Mouse (Mus musculus) ovary, postnatal 10 days (tissue): ENCODE data around the gene Gdf2.

Source experiments
- DNase-seq: peaks from one replicate; pipeline ENCODE4 v3.0.0; 2022; ENCODE audit warnings: low spot score

Gene Gdf2

DNA sequence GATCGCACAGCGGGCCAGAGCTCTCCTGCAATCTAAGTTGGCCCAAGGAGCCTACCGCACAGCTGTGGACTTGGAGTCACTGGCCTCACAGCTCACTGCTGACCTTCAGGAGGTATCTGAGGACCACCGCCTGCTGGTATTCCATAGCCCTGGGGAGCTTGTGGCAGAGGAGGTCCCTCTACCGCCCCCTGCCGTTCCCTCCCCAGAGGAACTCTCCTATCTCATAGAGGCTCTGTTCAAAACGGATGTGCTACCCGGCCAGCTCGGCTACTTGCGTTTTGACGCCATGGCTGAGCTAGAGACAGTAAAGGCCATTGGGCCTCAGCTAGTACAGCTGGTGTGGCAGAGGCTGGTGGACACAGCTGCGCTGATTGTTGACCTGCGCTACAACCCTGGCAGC lies 15.2 kb downstream of the Gdf2 start:
- DNase-seq = no peak

GRCm38 (mm10) chr14:33958186-33958585 lies 17.3 kb downstream of the Gdf2 start:
- DNase-seq = no peak

GRCm38 (mm10) chr14:33958841-33959240 lies 18.0 kb downstream of the Gdf2 start:
- DNase-seq = no peak

DNA sequence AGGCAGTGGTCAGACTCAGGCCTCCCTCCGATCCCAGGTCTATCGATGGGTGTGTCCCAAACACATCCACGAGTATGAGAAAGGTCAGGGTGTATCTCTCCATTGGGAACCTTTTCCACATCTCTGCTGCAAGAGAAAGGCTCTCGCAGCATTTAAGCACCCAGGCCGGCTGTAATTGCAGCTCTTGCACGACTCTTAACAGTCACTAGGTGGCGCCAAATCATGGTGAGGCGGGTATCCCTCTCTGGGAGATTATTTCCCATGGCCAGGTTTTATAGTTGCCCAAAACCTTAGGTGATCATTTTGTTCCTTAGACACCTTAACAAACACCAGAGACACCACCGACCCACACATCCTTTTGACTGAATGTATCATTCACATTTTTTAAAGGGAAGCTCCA lies 18.5 kb downstream of the Gdf2 start:
- DNase-seq = no peak

GRCm38 (mm10) chr14:33965675-33966074 lies 24.8 kb downstream of the Gdf2 start:
- DNase-seq = no peak

DNA sequence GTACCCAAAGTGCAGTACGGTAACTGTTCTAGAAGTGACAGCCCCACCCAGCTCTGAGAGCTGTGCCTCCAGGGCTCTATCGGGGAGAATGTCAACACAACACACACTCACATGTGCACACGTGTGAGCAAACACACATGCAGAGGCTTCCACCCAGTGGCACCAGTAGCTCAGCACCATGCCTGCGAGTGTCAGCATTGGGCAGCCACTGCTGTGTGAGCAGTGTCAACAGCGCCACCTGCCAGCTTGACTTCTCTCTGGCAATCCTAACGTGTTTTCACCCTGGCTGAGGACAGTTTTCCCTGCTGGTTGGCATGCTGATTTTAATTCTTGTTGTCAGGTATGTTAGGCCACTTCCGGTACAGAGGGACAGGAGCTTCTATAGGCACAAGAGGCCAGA lies 31.8 kb downstream of the Gdf2 start:
- DNase-seq = no peak

DNA sequence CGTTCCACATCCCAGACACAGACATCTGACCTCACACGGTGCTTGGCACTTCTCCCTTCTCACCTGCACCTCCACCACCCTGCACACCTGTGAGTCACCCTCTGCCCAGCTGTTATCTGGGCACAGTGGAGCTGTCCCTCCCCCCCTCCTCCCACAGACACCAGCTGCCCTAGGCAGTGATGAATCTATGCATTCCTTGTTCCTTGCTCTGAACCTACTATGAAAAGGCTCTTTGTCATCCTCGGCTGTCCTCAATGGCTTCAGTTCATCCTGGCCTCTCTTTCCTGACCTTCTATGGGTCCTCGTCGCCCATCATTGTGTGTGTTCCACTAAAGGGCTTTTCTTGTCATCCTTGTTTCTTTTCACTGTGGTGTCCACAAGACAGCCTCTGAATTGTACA lies 33.9 kb downstream of the Gdf2 start:
- no peak for DNase-seq

DNA sequence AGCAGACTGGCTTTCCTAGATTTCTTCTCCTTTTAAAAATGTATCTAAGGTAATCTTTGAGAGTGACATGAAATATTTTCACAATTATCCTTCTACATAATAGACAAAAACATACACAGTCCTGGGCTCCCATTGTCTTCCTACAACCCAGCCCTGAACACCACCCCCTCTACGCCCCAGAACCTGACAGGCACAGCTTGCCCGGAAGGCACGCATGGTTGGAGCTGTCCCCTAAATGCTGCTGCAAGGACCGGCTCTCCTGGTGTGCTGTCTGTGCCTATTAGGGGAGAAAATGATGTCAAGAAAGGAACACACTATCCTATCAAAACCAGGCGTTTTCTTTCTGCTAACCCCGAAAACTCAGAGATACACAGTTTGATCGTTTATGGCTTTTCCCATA lies 36.9 kb downstream of the Gdf2 start:
- DNase-seq = no peak

- no peak for DNase-seq
These were observed 37.8 kb downstream of the Gdf2 start, which contains the start of gene Zfp488 for GRCm38 (mm10) chr14:33978604-33979059. Gene Zfp488, minus strand, starts transcription at chr14:33978764.

GRCm38 (mm10) chr14:33989201-33989600 lies 48.4 kb downstream of the Gdf2 start:
- no peak for DNase-seq

GRCm38 (mm10) chr14:33991971-33992370 lies 51.1 kb downstream of the Gdf2 start:
- DNase-seq = no peak

- DNase-seq = no peak
These were observed 52.2 kb downstream of the Gdf2 start for GRCm38 (mm10) chr14:33993051-33993450.

DNA sequence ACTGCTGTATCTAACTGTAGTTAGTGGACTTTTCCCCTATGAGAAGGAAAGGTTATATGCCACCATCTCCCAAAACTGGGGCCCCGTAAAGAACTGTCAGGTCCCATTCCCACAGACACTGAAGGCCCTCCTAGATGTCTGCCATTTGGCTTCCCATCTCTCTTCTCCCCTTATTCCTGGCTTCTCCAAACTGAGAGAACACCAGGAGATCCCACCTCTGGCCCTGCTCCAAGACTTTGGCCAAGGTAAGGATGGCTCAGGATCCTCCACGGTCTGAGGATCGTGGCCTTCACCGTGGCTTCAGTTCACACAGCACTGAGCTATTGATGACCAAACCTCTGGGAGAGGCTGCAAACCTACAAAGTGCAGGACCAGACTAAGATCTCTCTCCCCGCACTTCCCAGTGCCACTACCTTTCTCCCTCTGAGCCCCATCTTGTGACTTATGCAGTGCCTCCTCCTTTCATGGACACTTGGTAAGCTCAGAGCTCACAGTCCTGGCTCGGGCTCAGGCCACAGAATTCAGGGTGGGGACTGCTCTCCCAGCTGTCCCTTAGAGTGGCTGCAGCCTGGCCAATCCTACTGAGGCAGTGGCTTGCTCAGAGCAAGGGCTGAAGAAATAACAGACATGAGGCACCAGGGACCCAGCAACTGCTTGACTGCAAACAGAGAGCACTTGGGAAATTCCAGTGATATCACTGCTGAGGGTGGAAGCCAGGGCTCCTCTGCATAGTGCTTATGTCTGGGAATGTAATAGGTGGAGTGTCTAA lies 52.9 kb downstream of the Gdf2 start:
- no peak for DNase-seq
